Mouse (Mus musculus) liver, postnatal 0 days (tissue): Measurements from ENCODE around the gene Klrb1f.

Source experiments
- CTCF ChIP-seq: sonication (generic); IDR thresholded peaks from 2 replicates; pipeline ENCODE4 v1.5.1; 2016; ENCODE audit warnings: antibody characterized with exemption, low read depth
- EP300 ChIP-seq: IDR thresholded peaks from 2 replicates; pipeline ENCODE4 v1.6.1; 2016; ENCODE audit warnings: antibody characterized with exemption, low read depth, mild to moderate bottlenecking

DNA sequence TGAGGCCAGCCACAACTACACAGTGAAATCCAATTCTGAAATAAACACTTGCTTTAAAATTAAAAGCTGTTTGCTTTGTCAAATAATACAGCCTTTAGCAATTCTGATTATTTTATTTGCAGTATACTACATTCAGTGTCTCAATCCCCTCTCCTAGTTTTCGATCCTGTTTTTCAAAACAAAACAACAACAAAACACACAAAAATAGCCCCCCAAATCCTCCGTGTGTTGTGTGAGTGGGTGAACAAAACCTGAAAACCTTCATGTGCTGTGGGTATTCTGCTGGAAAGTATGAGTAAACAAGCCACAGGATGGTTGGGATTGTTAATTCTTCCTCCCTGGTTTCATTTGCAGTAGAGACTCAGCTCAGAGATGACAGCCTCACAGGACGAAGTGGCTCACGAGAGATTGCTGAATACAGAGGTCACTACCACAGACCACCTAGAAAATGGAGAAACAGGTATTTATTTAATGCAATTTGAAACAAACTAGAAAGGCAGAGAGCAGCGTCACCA, 31.9 kb upstream of the Klrb1f start:
- TF ChIP-seq CTCF (no peak), EP300 (no peak)
